Mouse (Mus musculus) MEL (cell line): ENCODE results near the gene Spock1. TPM values are rescaled to one million over a fixed set of nuclear protein-coding genes. Genes with fewer than 3 reads are reported as not detected.

Source experiments
- DNase-seq: peaks from one replicate; pipeline ENCODE4 v3.0.0; 2011; ENCODE audit warnings: low read depth, low spot score
- H3K27ac ChIP-seq: 2 replicates; pipeline ENCODE4 v1.5.1; 2012; ENCODE audit warnings: low read depth, mild to moderate bottlenecking, control low read depth, low read length, moderate library complexity; ENCODE audit not compliant: control insufficient read depth
- H3K27me3 ChIP-seq, 2 experiments: fragments of 150-350 bp in 1 of 2; sonication (generic) in 1 of 2; 2 replicates each; pipeline ENCODE4 v1.6.1; 2012; ENCODE audit warnings: low read length in 2 of 2, mild to moderate bottlenecking in 2 of 2, improper control_type of control experiment in 1 of 2, moderate library complexity in 1 of 2; ENCODE audit not compliant: insufficient read depth in 2 of 2, control insufficient read depth in 1 of 2
- H3K36me3 ChIP-seq, 2 experiments: 2 replicates each; pipeline ENCODE4 v1.6.1; 2012 to 2014; ENCODE audit warnings: low read length in 2 of 2, improper control_type of control experiment in 1 of 2, inconsistent platforms in 1 of 2, mild to moderate bottlenecking in 1 of 2; ENCODE audit not compliant: insufficient read depth in 2 of 2, control insufficient read depth in 1 of 2
- H3K4me1 ChIP-seq, 2 experiments: fragments of 150-350 bp in 1 of 2; sonication (generic) in 1 of 2; 2 replicates each; pipeline ENCODE4 v1.6.1; 2012; ENCODE audit warnings: low read length in 2 of 2, improper control_type of control experiment in 1 of 2, mild to moderate bottlenecking in 1 of 2; ENCODE audit not compliant: insufficient read depth in 2 of 2, control insufficient read depth in 1 of 2
- H3K4me3 ChIP-seq, 2 experiments: fragments of 150-350 bp in 1 of 2; sonication (generic) in 1 of 2; 2 replicates each; pipeline ENCODE4 v1.5.1; 2012; ENCODE audit warnings: low read depth in 2 of 2, low read length in 2 of 2, mild to moderate bottlenecking in 2 of 2, moderate library complexity in 2 of 2, control low read depth in 1 of 2, improper control_type of control experiment in 1 of 2; ENCODE audit not compliant: control insufficient read depth in 1 of 2, insufficient read depth in 1 of 2
- H3K79me2 ChIP-seq: 2 replicates; pipeline ENCODE4 v1.6.1; 2012; ENCODE audit warnings: mild to moderate bottlenecking, low read length, moderate library complexity; ENCODE audit not compliant: control insufficient read depth, poor library complexity, insufficient read depth
- H3K9ac ChIP-seq: 2 replicates; pipeline ENCODE4 v1.6.1; 2012; ENCODE audit warnings: low read depth, mild to moderate bottlenecking, control low read depth, low read length, moderate library complexity; ENCODE audit not compliant: control insufficient read depth, poor library complexity, severe bottlenecking
- H3K9me3 ChIP-seq: fragments of 150-350 bp; sonication (generic); replicated peaks from 2 replicates; pipeline ENCODE4 v1.6.1; 2012; ENCODE audit warnings: mild to moderate bottlenecking, low read length, improper control_type of control experiment, moderate library complexity; ENCODE audit not compliant: insufficient read depth
- CHD1 ChIP-seq: IDR thresholded peaks from 2 replicates; pipeline ENCODE4 v1.6.1; 2012; ENCODE audit warnings: low read depth, mild to moderate bottlenecking, inconsistent platforms, low read length, improper control_type of control experiment
- CTCF ChIP-seq, 3 experiments: IDR thresholded peaks in 2 of 3; conservative IDR thresholded peaks in 1 of 3; 2 replicates each; pipeline ENCODE4 v1.5.1; 2011 to 2012; ENCODE audit warnings: low read length in 3 of 3, low read depth in 2 of 3, mild to moderate bottlenecking in 2 of 3, improper control_type of control experiment in 1 of 3, inconsistent platforms in 1 of 3, mixed read lengths in 1 of 3, moderate library complexity in 1 of 3; ENCODE audit not compliant: control insufficient read depth in 1 of 3, insufficient read depth in 1 of 3, poor library complexity in 1 of 3, severe bottlenecking in 1 of 3
- ELF1 ChIP-seq: IDR thresholded peaks from 2 replicates; pipeline ENCODE4 v1.6.1; 2014; ENCODE audit warnings: low read depth, mild to moderate bottlenecking, inconsistent platforms, low read length, improper control_type of control experiment, moderate library complexity
- GABPA ChIP-seq: IDR thresholded peaks from 2 replicates; pipeline ENCODE4 v1.6.1; 2012; ENCODE audit warnings: low read depth, mild to moderate bottlenecking, inconsistent platforms, low read length, improper control_type of control experiment, moderate library complexity
- JUND ChIP-seq: IDR thresholded peaks from 2 replicates; pipeline ENCODE4 v1.6.1; 2011; ENCODE audit warnings: low read depth, mild to moderate bottlenecking, improper control_type of control experiment, low read length
- MAX ChIP-seq: IDR thresholded peaks from 2 replicates; pipeline ENCODE4 v1.6.1; 2011; ENCODE audit warnings: low read length, improper control_type of control experiment
- MAZ ChIP-seq: IDR thresholded peaks from 2 replicates; pipeline ENCODE4 v1.6.1; 2012; ENCODE audit warnings: low read depth, mild to moderate bottlenecking, inconsistent platforms, low read length, improper control_type of control experiment
- MEF2A ChIP-seq: IDR thresholded peaks from 2 replicates; pipeline ENCODE4 v1.6.1; 2014; ENCODE audit warnings: low read depth, mild to moderate bottlenecking, inconsistent platforms, low read length, improper control_type of control experiment; ENCODE audit not compliant: poor library complexity, insufficient replicate concordance, severe bottlenecking; ENCODE audit errors: extremely low read depth
- MYC ChIP-seq: IDR thresholded peaks from 2 replicates; pipeline ENCODE4 v1.6.1; 2011; ENCODE audit warnings: low read depth, mild to moderate bottlenecking, low read length, improper control_type of control experiment, moderate library complexity
- NELFE ChIP-seq: IDR thresholded peaks from 2 replicates; pipeline ENCODE4 v1.6.1; 2011; ENCODE audit warnings: low read depth, low read length, improper control_type of control experiment
- NRF1 ChIP-seq: IDR thresholded peaks from 2 replicates; pipeline ENCODE4 v1.6.1; 2014; ENCODE audit warnings: low read depth, mild to moderate bottlenecking, inconsistent platforms, low read length, improper control_type of control experiment, moderate library complexity; ENCODE audit not compliant: poor library complexity, insufficient read depth, severe bottlenecking
- POLR2A ChIP-seq, 2 experiments: IDR thresholded peaks; 2 replicates each; pipeline ENCODE4 v1.6.1; 2011 to 2012; ENCODE audit warnings: low read length in 2 of 2, mild to moderate bottlenecking in 2 of 2, control low read depth in 1 of 2, improper control_type of control experiment in 1 of 2, low read depth in 1 of 2, moderate library complexity in 1 of 2; ENCODE audit not compliant: control insufficient read depth in 1 of 2, insufficient read depth in 1 of 2, poor library complexity in 1 of 2
- POLR2AphosphoS5 ChIP-seq: IDR thresholded peaks from 2 replicates; pipeline ENCODE4 v1.6.1; 2012; ENCODE audit warnings: low read depth, borderline replicate concordance, mild to moderate bottlenecking, inconsistent platforms, low read length, moderate library complexity, mixed read lengths
- RAD21 ChIP-seq: IDR thresholded peaks from 2 replicates; pipeline ENCODE4 v1.6.1; 2011; ENCODE audit warnings: mild to moderate bottlenecking, low read depth, low read length, improper control_type of control experiment
- SMC3 ChIP-seq: IDR thresholded peaks from 2 replicates; pipeline ENCODE4 v1.6.1; 2011; ENCODE audit warnings: low read depth, low read length, improper control_type of control experiment
- TBP ChIP-seq: IDR thresholded peaks from 2 replicates; pipeline ENCODE4 v1.8.0; 2011; ENCODE audit warnings: low read depth, low read length, improper control_type of control experiment
- ZNF384 ChIP-seq: IDR thresholded peaks from 2 replicates; pipeline ENCODE4 v1.6.1; 2012; ENCODE audit warnings: low read depth, mild to moderate bottlenecking, inconsistent platforms, low read length, improper control_type of control experiment
- polyA plus RNA-seq, 2 experiments: library from polyadenylated mRNA; stranded (reverse) in 1 of 2; unstranded in 1 of 2; fragments of >175 nt in 1 of 2; fragments of >200 nt in 1 of 2; gene quantifications; 2 replicates each; pipeline versions ENCODE4 v1.2.1 to v1.2.4; 2012; ENCODE audit warnings: low replicate concordance in 2 of 2, low read depth in 1 of 2; ENCODE audit not compliant: insufficient read length in 2 of 2, insufficient read depth in 1 of 2, missing spikeins in 1 of 2
- total RNA-seq: library from RNA; depleted of rRNA; stranded (reverse); fragments of 300-350 nt; gene quantifications from 2 replicates; pipeline ENCODE4 v1.2.3, GENCODE M21; 2012

Spock1 gene
- total and polyA plus RNA-seq, 3 experiments = not detected

- Histone ChIP-seq H3K36me3 (no peaks in the 10 kb centered on the region), H3K9me3 (no peaks in the 10 kb centered on the region), H3K9ac (no peak overlapping the region), H3K4me1 (no peaks in the 10 kb centered on the region), H3K79me2 (no peaks in the 10 kb centered on the region), H3K27ac (no peak overlapping the region), H3K4me3 (no peak overlapping the region), H3K27me3 (no peaks in the 10 kb centered on the region)
- no peak for DNase-seq
- TF ChIP-seq MAX (no peak), CTCF (IDR thresholded peaks at IDR 0.05 in 2 of 3, conservative IDR thresholded peaks at IDR 0.05 in 1 of 3; ENCODE audit: control insufficient read depth in 1 of 3, insufficient read depth in 1 of 3, low read depth in 2 of 3, low read length in 3 of 3, poor library complexity in 1 of 3, severe bottlenecking in 1 of 3) (no peak)
Observed at GRCm38 (mm10) chr13:57676820-57677219, 231.3 kb downstream of the Spock1 start.

- TF ChIP-seq MEF2A = no peak
- no peak for TF ChIP-seq ELF1
- no peak for TF ChIP-seq NELFE
- TF ChIP-seq POLR2A (IDR thresholded peaks at IDR 0.05; ENCODE audit: control insufficient read depth in 1 of 2, insufficient read depth in 1 of 2, low read depth in 1 of 2, low read length in 2 of 2, poor library complexity in 1 of 2) = no peak
- no peak for TF ChIP-seq NRF1
- TF ChIP-seq ZNF384 = no peak
- no peak for TF ChIP-seq CTCF (IDR thresholded peaks at IDR 0.05 in 2 of 3, conservative IDR thresholded peaks at IDR 0.05 in 1 of 3; ENCODE audit: control insufficient read depth in 1 of 3, insufficient read depth in 1 of 3, low read depth in 2 of 3, low read length in 3 of 3, poor library complexity in 1 of 3, severe bottlenecking in 1 of 3)
- TF ChIP-seq MYC = no peak
- no peak for TF ChIP-seq POLR2AphosphoS5
- TF ChIP-seq TBP = no peak
- TF ChIP-seq JUND = no peak
- TF ChIP-seq SMC3 = no peak
- TF ChIP-seq RAD21 = no peak
- no peak for TF ChIP-seq MAZ
- no peak for TF ChIP-seq GABPA
- TF ChIP-seq CHD1 = no peak
- TF ChIP-seq, all 39 proteins: peak for 0
- no peaks in the 10 kb centered on the region for H3K9me3 ChIP-seq
Observed at GRCm38 (mm10) chr13:57673399-57673798, 234.7 kb downstream of the Spock1 start.

More at GRCm38 (mm10) chr13:57673399-57673798, 234.7 kb downstream of the Spock1 start:
- H3K4me3 ChIP-seq = no peak overlapping the region
- H3K79me2 ChIP-seq = no peaks in the 10 kb centered on the region
- H3K36me3 ChIP-seq = no peaks in the 10 kb centered on the region
- H3K27ac ChIP-seq = no peak overlapping the region
- no peak for DNase-seq
- H3K4me1 ChIP-seq = no peaks in the 10 kb centered on the region
- H3K27me3 ChIP-seq = no peaks in the 10 kb centered on the region
- H3K9ac ChIP-seq = no peak overlapping the region
